Mouse (Mus musculus) cerebellum, postnatal 4 days (tissue): Measurements from ENCODE around the gene Map4k2.

Experiments used
- DNase-seq, 2 experiments: peaks; one replicate each; pipeline ENCODE4 v3.0.0; 2022; ENCODE audit warnings: low spot score in 2 of 2, mixed read lengths in 1 of 2

Map4k2 gene

GRCm38 (mm10) chr19:6377327-6378040 is 36.5 kb downstream of the Map4k2 start:
- DNase-seq = no peak

GRCm38 (mm10) chr19:6380411-6381166 is 39.7 kb downstream of the Map4k2 start:
- no peak for DNase-seq

GRCm38 (mm10) chr19:6381238-6381637 is 40.3 kb downstream of the Map4k2 start:
- no peak for DNase-seq

GRCm38 (mm10) chr19:6382323-6382924 is 41.5 kb downstream of the Map4k2 start:
- DNase-seq = no peak

GRCm38 (mm10) chr19:6383470-6383869 is 42.5 kb downstream of the Map4k2 start:
- DNase-seq = no peak

- DNase-seq = no peak
These were observed 43.2 kb downstream of the Map4k2 start, which contains the start of gene Pygm for GRCm38 (mm10) chr19:6384128-6384527. TSS of gene Pygm (plus strand) at chr19:6384399.

GRCm38 (mm10) chr19:6384954-6385353 is 44.0 kb downstream of the Map4k2 start:
- no peak for DNase-seq

GRCm38 (mm10) chr19:6385419-6385818 is 44.5 kb downstream of the Map4k2 start:
- DNase-seq = no peak

GRCm38 (mm10) chr19:6385821-6386220 is 44.9 kb downstream of the Map4k2 start:
- no peak for DNase-seq

GRCm38 (mm10) chr19:6386234-6386633 is 45.3 kb downstream of the Map4k2 start:
- no peak for DNase-seq

GRCm38 (mm10) chr19:6388006-6388405 is 47.1 kb downstream of the Map4k2 start:
- no peak for DNase-seq

- DNase-seq = no peak
These were observed 48.9 kb downstream of the Map4k2 start for GRCm38 (mm10) chr19:6389803-6390202.

- DNase-seq = no peak
These were observed 49.3 kb downstream of the Map4k2 start for GRCm38 (mm10) chr19:6390251-6390650.

- DNase-seq = no peak
These were observed 51.9 kb downstream of the Map4k2 start for GRCm38 (mm10) chr19:6392743-6393393.

GRCm38 (mm10) chr19:6393637-6394036 is 52.7 kb downstream of the Map4k2 start:
- DNase-seq = no peak

- DNase-seq = no peak
These were observed 55.3 kb downstream of the Map4k2 start for GRCm38 (mm10) chr19:6396237-6396636.

GRCm38 (mm10) chr19:6397582-6398249 is 56.8 kb downstream of the Map4k2 start:
- DNase-seq = no peak

- peak in 1 of 2 experiments; percentile 60 for DNase-seq
These were observed 57.7 kb downstream of the Map4k2 start for GRCm38 (mm10) chr19:6398447-6399284.

GRCm38 (mm10) chr19:6399285-6400095 is 58.6 kb downstream of the Map4k2 start, which contains the start of gene Rasgrp2:
TSS of gene Rasgrp2 (plus strand) at chr19:6399340.
- DNase-seq = no peak
